Mouse (Mus musculus) stomach, postnatal 0 days (tissue): ENCODE measurements around the gene Zscan5b.

ENCODE experiments used
- CTCF ChIP-seq: IDR thresholded peaks from 2 replicates; pipeline ENCODE4 v1.5.1; 2016; ENCODE audit warnings: antibody characterized with exemption, low read depth, mild to moderate bottlenecking, moderate library complexity
- EP300 ChIP-seq: optimal IDR thresholded peaks from 2 replicates; pipeline ENCODE3; 2016; ENCODE audit warnings: antibody characterized with exemption

DNA sequence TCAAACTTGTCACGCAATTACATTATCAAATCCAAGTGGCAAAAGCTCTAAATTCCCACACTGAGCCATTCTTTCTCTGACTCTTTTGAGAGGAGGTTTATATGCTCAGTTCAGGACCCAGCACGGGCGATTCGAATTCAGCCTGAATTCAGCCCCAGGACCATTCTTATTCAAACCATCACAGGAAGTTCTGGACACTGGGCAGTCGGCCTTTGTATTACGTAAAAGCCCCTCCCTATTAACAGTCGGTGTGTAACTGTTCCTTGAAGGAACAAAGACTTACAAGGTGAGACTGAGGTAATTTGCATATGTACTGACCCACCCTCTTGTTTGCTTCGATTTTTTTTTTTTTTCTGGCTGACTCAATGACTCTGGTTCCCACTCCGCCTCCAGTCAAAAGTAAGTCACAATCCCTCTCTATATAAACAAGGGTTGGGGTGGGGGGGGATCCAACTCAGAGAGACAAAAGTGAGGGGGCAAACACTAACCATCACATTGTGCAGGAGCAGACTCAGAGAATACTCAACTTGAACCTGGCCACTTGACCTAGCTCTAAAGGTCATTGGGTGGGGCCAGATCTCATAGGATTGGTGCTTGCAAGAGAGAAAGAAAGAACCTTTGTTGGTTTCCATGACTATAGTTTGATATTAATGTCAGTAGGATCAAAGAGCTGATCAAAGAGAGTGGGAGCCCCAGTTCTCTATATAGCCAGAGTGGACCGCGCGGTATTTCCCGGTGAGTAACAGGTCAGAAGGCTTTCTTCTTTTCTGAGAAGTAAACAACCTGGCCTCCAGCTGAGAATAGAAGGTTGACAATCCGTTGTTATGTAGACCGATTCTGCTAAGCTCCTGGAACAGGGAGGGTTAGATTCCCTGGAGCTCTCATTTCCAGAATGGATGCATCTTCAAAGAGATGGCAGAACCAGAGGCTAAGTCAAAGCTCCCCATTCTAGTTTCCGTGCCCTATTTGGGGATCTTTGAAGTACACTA, 36.4 kb downstream of the Zscan5b start:
- no peak for TF ChIP-seq CTCF
- no peak for TF ChIP-seq EP300
